Mouse (Mus musculus) megakaryocyte progenitor cell, adult 5-6 weeks (primary cell): ENCODE measurements around the gene Atp1b1. TPM values are rescaled to one million over a fixed set of nuclear protein-coding genes. Genes with fewer than 3 reads are reported as not detected.

Experiments
- ATAC-seq: replicated peaks from 2 replicates; pipeline ENCODE4 v1.8.0; 2016; ENCODE audit warnings: mild to moderate bottlenecking, moderate TSS enrichment, inconsistent platforms; ENCODE audit not compliant: poor library complexity
- total RNA-seq, 2 experiments: library from RNA; stranded (forward) in 1 of 2; stranded (reverse) in 1 of 2; fragments of 157-497, 149-512 nt in 1 of 2; fragments of 200-1000 nt in 1 of 2; gene quantifications; 2 replicates each; pipeline versions ENCODE4 v1.2.3 to v1.2.4; 2015 to 2017

The Atp1b1 gene
- total RNA-seq, 2 experiments from 2014 or later: 11.8 to 15.2 TPM

DNA sequence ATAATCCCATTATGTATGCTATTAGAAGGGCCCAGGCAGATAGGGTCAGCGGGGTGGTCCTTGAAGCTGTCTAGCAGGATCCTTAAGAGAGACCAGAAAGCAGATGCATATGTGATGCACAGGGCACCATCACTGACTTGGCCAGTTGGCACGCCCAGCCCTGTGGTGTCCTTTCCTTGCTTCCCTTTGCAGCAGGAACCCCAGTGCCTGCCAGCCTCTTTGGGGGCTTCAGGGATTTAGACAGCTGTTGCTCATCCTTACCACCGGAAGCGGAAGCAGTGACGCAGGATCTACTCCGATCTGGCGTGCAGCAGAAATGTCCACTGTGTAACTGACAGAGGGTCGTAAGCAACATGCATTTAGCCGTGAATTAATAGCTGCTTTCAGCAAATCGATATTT is 9.3 kb upstream of the Atp1b1 start:
- ATAC-seq: no peak

- ATAC-seq: no peak
Measured at GRCm38 (mm10) chr1:164461726-164462125, 3.6 kb upstream of the Atp1b1 start.

DNA sequence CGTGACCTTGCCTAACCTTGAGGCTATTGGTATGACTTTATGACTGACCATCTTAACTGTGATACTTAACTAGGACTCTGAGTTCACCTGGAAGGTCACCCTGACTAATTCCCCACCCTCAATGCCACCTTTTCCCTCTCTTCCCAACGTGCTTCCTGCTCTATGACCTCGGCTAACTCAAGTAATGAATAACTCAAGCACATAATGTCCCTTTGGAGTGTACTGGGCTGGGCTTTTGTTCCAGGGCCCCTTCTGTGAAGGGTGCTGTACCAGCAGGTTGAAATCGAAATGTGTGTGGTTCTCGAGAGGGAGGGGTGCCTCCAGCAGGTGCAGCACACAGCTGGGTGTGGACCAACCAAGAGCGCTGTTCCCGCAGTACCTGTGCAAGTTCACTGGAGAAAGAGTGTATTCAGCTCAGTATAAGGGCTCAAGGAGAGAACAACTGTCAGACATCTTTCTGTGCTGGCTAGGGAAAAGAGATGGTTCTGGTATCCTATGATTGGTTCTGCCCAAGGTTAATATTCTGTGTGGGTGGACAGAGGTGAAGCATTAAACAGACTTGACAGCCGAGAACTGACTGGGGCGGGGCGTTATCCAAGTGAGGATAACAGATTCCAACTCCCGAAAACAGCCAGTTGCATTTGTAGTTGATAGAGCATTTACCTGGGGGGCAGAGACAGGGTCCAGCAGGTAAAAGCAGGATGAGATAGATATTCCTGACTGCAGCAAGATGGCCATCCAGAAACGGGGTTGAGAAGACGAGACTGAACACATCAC is 3.0 kb upstream of the Atp1b1 start:
- ATAC-seq: no peak

DNA sequence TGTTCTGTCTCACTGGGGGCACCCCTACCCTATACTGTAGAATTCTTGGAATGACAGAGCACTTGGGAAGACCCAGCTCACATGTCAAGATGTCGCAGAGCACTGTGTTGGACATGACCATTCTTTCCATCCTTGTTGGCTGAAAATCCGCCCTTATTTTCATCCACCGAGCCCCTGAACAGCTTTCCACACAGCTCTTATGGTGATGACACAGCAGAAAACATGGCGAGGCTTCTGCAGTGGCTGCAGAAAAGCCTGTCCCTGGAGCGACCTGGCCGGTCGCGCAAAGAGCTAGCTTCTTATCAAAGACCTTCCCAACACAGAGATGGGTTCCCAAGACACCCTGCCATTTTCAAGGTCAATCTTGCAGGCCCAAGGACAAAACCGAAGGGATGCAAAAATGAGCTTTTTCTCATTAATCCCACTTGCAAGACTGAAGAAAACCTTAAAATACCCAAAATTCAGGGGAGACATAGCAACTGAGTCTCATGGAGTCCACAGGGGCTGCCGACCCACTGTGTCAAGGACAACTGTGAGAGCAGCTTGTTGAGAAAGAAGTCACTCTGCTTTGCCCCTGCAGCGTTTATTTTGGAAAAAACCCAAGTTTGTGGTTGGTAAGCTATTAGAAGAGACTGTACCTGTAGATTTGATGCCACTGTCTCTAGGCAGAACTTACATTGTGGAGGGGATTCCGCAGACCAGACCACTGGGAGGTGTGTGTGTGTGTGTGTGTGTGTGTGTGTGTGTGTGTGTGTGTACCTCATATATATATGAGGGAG is 1.2 kb upstream of the Atp1b1 start:
- no peak; the same call in 1 of the 2 replicates for ATAC-seq

GRCm38 (mm10) chr1:164458621-164459051 is 481 bp upstream of the Atp1b1 start:
- ATAC-seq: peak; percentile 45

DNA sequence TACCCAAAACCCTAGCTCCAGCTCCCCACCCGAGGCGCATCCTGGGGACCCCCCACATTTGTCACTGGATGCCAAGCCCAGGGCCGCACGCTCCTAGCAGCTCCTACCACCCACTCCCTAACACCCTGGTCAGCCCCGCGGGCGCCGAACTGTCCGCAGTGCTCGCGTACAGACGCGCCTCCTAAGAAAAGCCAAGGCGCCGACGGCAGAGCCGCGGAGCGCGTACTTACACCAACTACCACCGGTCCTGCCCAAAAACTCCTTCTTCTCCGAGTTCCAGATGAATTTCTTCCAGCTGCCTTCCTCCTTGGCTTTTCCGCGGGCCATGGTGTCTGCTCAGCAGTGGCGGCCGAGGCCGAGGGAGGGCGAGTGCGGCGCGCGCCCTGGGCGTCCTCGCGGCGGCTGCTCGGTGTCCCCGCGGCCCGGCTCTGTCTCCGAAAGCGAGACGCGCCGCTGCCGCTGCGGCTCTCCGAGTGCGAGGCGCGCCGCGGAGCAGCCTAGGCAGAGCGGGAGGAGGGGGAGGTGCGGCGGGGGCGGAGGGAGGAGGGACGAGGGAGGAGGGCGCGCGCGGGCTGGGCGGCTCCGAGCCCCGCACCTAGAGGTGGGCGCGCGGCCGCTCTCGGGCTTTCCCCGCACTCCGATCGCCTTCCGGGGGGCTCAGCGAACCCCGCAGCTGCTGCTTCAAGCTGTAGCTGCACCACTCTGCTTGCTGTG is 467 bp downstream of the Atp1b1 start:
- ATAC-seq: peak; percentile 3

GRCm38 (mm10) chr1:164456731-164457130 is 1.4 kb downstream of the Atp1b1 start:
- ATAC-seq: no peak

GRCm38 (mm10) chr1:164456065-164456464 is 2.1 kb downstream of the Atp1b1 start:
- ATAC-seq: no peak

- no peak for ATAC-seq
Measured at GRCm38 (mm10) chr1:164455614-164456013, 2.5 kb downstream of the Atp1b1 start.

GRCm38 (mm10) chr1:164454747-164455400 is 3.3 kb downstream of the Atp1b1 start:
- ATAC-seq: no peak

GRCm38 (mm10) chr1:164453739-164454138 is 4.4 kb downstream of the Atp1b1 start:
- peak; percentile 35 for ATAC-seq

GRCm38 (mm10) chr1:164453146-164453545 is 5.0 kb downstream of the Atp1b1 start:
- no peak for ATAC-seq

GRCm38 (mm10) chr1:164452580-164452979 is 5.6 kb downstream of the Atp1b1 start:
- ATAC-seq: peak; percentile 59

GRCm38 (mm10) chr1:164451346-164451745 is 6.8 kb downstream of the Atp1b1 start:
- no peak for ATAC-seq

GRCm38 (mm10) chr1:164450644-164451043 is 7.5 kb downstream of the Atp1b1 start:
- ATAC-seq: no peak

DNA sequence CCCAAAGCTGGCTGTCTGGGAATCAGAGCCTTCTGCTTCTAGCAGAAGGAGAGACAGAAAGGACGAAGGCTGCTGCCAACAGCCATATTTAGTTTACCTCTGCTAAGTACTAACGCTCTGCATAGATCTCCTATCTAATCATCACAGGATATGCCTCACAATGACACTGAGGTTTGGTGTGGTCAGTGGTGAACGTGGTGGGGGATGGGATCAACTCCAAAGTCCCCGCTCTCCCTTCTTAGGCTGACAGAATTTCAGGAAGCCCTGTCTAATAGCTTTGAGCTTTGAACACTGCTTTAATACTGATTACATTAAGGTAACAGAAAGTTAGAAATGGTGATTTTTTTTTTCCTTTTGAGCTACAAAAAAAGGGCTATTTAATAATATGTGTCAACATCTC is 7.9 kb downstream of the Atp1b1 start:
- no peak for ATAC-seq

DNA sequence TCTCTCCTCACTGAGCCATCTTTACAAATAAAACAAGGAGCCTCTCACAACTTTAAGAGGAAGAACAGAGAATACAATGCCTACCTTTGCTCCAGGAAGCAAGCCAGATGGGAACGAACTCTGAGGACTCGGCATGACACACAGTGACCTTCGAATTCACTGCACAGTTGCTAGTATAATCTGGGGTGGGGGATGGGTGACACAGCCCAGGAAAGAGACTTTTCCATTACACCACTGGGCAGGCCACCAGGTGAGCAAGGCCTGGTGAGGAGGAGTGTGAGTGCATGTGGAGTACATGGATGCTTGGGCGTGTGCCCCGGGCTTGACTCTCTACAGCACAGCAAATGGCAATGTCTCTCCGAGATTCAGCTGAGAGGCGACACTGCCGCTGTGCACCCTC is 8.5 kb downstream of the Atp1b1 start:
- ATAC-seq: no peak

DNA sequence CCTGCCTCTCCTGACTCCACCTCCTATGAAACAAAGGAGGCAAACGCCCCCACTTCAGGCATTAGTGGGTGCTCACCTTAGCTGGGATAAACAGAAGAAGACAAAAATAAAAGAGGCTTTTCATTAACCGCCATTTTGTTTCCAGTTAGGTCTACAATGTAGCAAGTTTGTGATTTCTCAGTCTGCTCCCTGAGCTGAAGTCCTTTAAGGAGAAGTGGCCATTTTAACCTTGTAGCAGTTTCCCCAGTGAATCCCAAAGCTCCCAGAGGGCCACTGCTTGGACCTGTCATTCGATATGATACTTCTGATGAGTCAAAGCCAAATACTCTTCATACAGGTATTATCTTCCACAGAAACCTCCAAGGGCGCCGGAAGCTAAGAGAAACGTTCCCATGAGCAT is 10.6 kb downstream of the Atp1b1 start:
- no peak for ATAC-seq

- no peak for ATAC-seq
Measured at GRCm38 (mm10) chr1:164446535-164446934, 11.6 kb downstream of the Atp1b1 start.

DNA sequence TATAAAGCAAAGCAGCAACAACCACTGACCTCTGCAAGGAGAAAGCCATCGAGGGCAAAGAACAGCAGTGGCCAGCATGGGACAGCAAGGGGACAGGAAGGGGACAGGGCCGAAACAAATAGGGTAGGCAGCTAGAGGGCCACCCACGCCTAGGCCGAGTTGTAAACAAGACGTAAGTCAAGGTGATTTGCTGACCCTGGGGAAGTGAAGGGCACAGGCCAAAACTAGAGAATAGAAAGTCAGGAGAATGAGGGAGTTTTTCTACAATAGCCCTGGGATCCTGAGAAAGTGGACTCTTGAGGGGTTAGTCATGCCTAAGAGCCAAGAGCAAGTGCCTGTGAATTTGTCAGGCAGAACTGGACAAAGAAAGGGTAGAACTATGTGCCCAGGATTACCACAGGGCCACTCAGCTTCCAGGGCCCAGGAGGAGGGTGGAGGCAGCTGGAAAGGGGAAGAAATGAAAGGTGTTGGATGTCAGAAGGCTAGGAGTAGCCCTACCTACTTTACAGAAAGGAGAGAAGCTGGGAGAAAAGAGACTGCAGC is 12.5 kb downstream of the Atp1b1 start:
- no peak for ATAC-seq
